Mouse (Mus musculus) thymus, adult 2 months (tissue): ENCODE measurements at regions not wholly inside any gene's neighbourhood (a gene's known extent, or its start where the extent isn't known, plus 50 kb on each side); places are given as distances from the start of the nearest gene placed in this dataset.

ENCODE experiments used
- CTCF ChIP-seq: fragments of 200-500 bp; IDR thresholded peaks from 2 replicates; pipeline ENCODE4 v1.5.1; 2012; ENCODE audit warnings: mild to moderate bottlenecking, control low read depth, low read length, moderate library complexity, borderline replicate concordance; ENCODE audit not compliant: control insufficient read depth, poor library complexity, insufficient read depth; ENCODE audit errors: extremely low read depth
- POLR2A ChIP-seq: fragments of 200-500 bp; IDR thresholded peaks from 2 replicates; pipeline ENCODE4 v1.6.1; 2012; ENCODE audit warnings: mild to moderate bottlenecking, low read length, control low read depth, moderate library complexity; ENCODE audit not compliant: control insufficient read depth, poor library complexity, insufficient read depth; ENCODE audit errors: extremely low read depth

- TF ChIP-seq CTCF (no peak), POLR2A (no peak)
Observed at GRCm38 (mm10) chr9:30190078-30190477, 227.1 kb upstream of the Ntm start.
